Mouse (Mus musculus): ENCODE data around the gene Tbc1d20.
"Not testable (repeated sequence)": the region's sequence is repeated elsewhere in the genome, so short reads cannot be mapped to it uniquely, and the experiment has no call there.

Gene Tbc1d20

GRCm38 (mm10) chr2:152293727-152294475, at the start of gene Tbc1d20:
Gene Tbc1d20 (plus strand): TSS chr2:152293828.
- peak; percentile 81 for DNase-seq (ENCODE audit: low read depth, low spot score)

- no peak for DNase-seq (ENCODE audit: low read depth, low spot score)
Observed at GRCm38 (mm10) chr2:152247213-152247612, 46.4 kb upstream of the Tbc1d20 start.

DNA sequence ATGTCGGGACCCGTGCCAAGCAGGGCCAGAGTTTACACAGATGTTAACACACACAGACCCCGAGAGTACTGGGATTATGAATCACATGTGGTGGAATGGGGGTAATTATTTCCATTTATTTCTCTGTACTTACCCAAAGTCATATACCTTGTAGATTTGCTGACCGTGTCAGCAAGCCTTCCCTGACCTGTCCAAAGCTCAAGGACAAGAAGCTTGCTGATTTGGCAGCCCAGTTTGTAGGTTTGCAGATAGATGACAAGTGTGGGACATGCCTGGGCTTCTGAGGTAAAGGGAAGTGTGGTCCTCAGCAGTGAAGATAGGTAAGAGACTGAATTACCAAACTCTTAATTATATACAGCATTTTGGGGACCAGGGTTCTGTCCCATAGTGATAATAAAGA, 43.1 kb upstream of the Tbc1d20 start:
- DNase-seq (ENCODE audit: low read depth, low spot score): no peak

- no peak for DNase-seq (ENCODE audit: low read depth, low spot score)
Observed at GRCm38 (mm10) chr2:152259739-152260138, 33.9 kb upstream of the Tbc1d20 start.

DNA sequence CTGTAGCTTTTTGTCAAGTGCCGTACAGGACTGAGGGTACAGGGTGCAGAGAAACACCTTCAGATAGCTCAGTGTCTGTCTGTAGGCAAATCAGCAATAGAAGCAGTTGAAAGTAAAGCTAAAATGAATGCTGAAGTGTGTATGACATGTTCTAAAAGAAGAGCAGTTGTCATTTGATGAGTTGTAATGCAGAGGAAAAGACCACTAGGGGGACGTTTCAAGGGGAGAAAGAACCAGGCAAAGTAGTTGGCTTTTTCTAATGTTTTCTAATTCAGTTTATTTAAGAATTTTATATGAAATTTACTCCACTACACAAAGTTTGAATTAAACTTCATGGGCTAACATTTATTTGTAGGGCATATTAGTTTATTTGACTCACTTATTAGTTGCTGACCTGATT, 20.0 kb upstream of the Tbc1d20 start:
- DNase-seq (ENCODE audit: low read depth, low spot score): no peak

DNA sequence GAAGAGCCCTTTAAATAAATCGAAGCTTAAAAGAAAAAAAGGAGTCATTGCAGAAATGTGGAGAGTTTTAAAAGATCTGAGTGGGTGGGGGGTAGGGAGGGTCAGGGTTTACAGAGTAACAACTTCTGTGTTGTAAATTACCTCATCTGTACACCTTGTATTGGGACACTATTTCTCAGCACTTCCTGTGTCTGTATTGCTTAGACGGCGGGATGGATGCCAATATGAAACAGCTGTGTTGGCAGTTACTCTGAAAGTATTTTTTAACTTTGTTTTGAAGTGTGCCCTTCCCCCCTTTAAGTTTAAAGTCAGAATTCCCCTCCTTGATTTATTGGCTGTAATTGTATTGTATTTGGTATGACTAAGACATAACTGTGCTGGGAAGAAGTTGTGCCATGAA, 12.2 kb upstream of the Tbc1d20 start:
- DNase-seq (ENCODE audit: low read depth, low spot score): no peak

DNA sequence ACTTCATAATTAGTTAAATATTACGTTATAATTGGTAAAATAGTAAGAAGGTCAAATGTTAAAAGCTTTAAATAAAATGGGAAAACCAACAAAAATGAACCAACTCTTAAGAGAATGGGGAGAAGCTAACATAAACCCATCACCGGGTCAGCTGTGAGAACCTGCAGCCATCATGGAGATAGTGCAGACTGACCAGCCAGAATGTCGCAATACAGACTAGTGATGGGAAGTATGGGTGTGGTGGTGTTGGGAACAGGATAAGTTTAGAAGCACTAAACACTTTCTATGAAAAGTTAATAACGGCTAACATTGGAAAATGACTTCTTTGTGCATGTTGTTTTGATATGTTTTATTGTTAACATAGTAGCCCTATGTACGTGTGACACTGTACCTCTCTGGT, 6.1 kb upstream of the Tbc1d20 start:
- no peak for DNase-seq (ENCODE audit: low read depth, low spot score)

GRCm38 (mm10) chr2:152288046-152288445, 5.6 kb upstream of the Tbc1d20 start:
- DNase-seq (ENCODE audit: low read depth, low spot score): no peak

DNA sequence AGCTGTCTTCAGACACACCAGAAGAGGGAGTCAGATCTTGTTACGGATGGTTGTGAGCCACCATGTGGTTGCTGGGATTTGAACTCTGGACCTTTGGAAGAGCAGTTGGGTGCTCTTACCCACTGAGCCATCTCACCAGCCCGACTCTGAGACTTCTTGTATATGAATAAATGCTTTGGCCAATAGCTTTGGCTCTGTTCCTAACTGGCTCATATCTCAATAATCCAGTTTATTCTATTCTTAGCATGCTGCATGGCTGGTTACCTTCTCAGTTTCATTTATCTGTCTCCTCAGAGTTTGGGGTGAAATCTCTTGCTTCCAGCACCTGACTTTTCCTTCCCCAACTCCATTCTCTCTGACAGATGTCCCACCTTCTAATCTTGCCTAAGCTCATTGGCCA, 4.0 kb upstream of the Tbc1d20 start:
- DNase-seq (ENCODE audit: low read depth, low spot score): not testable (repeated sequence)

DNA sequence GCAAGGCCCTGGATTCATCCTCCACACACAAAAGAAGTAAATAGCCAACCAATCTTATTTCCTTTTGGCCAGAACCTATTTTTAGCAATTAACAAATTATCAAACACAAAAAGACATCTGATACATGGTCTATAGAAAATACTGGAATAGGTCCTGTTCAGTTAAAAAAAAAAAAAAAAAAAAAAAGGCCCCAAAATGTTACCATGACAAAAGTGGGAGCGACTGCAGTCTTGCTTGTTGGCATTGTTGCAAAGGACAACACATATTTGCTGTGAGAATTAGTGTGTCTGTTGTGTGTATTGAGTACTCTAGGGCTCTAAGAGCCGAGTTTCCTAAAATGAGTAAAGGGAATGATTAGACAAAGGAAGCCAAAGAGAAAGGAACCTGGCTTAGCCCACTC, 1.2 kb upstream of the Tbc1d20 start:
- DNase-seq (ENCODE audit: low read depth, low spot score): no peak

GRCm38 (mm10) chr2:152293179-152293726, 375 bp upstream of the Tbc1d20 start:
- DNase-seq (ENCODE audit: low read depth, low spot score): no peak

- DNase-seq (ENCODE audit: low read depth, low spot score): no peak
Observed at GRCm38 (mm10) chr2:152294541-152294940, 913 bp downstream of the Tbc1d20 start.

DNA sequence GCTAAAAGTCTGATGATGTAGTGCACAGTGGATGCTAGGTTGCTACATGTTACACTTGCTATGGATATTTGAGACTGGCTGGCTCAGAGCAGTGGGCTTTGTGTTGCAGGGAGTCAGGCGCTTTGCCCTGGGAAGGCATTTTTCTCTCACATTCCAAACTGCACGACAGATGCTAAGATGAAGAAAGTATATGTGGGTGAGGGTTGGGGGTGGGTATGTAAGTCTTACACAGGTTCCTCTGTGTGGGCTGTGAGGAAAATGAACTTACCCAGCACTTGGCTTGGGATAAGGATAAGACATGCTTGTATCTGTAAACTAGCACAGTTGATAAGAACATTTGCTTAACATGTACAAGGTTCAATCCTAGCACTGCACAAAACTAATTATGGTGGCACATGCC, 9.2 kb downstream of the Tbc1d20 start:
- DNase-seq (ENCODE audit: low read depth, low spot score): no peak

DNA sequence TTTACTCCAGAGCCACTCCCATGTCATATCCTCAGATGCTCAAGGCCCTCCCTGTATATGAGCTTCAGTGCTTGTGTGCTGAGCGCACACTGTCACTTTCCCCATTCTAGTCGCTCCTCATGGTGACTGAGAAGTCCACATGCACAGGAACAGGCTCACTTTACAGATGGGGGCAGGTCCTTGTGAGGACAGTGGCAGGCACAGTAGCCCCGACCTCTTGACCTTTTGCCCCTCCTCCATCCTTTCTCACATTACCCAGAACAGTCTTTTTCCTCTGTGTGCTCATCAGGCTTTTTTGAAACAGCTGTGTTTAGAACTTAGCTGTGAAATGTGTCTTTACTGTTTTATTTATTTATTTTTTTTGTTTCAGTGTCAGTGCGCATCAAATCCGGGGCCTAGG, 10.2 kb downstream of the Tbc1d20 start:
- DNase-seq (ENCODE audit: low read depth, low spot score): no peak

DNA sequence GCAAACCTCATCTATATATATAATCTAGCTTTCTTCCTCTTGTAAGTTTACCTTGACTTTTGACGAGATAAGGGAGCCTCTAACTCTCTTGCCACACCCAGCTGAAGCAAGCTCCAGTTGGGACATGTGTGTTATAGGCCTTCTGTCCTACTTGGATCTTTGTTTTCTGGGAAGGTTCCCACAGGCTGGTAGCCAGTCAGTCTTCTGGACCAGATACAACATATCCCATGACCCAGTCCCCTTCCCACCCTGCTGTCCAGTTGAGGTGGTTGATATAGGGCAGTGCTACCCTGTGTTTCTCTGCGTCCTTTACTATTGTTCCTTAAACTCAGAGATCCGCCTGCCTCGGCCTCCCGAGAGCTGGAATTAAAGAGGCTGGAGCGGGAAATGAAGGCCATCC, 11.9 kb downstream of the Tbc1d20 start:
- no peak for DNase-seq (ENCODE audit: low read depth, low spot score)

DNA sequence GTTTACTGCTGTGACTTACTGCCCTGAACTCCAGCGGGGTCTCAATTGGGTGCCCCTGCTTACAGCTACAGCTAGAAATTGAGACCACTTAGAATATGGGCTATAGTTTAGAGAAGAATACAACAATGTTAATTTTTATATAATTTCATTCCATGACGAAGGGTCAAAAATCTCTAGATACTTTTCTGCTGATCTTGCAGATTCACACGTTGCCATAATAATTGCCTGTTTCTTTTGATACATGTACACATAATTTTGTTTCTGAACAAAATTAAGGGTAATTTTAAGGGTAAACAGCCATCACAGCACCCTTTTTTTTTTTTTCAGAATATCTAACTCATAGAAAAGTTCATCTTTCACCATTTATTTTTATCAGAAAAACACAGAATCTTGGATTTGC, 13.6 kb downstream of the Tbc1d20 start:
- DNase-seq (ENCODE audit: low read depth, low spot score): no peak

- DNase-seq (ENCODE audit: low read depth, low spot score): no peak
Observed at GRCm38 (mm10) chr2:152312996-152313395, 19.4 kb downstream of the Tbc1d20 start.

GRCm38 (mm10) chr2:152313926-152314325, 20.3 kb downstream of the Tbc1d20 start:
- DNase-seq (ENCODE audit: low read depth, low spot score): no peak

DNA sequence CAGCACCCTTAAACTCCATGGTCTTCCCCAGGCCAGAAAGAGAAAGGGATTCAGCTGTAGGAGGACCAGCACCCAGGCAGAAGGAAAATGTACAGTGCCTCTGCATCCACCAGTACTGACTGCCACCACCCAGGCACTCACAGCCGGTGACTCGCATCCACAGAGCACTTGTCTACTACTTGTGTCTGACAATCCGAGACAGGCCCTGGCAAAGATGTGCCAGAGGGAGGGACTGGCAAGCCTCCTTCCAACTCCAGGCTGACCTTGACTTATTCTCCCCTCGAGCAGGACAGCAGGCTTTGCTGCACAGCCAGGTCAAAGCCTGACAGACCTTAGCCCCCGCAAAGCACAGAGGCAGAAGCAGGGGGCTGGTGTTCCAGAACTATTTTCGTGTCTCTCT, 23.4 kb downstream of the Tbc1d20 start:
- no peak for DNase-seq (ENCODE audit: low read depth, low spot score)

DNA sequence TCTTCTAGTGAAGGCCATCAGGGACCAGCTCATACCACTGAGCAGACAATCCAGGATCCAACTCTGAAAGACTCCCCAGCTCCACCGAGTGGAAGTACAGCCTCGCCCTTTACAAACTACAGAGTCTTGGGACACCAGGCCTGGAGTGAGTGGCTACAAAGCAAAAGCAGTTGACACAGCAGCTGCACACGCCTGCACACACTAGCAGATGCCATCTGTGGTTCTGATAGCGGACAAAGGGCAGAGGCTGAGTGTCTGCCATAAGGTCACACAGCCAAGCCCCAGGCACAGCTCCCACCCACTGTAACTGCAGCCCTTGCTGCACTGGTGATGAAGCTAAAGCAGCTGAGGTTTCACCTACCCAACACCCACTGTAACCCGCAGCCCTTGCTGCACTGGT, 27.9 kb downstream of the Tbc1d20 start:
- DNase-seq (ENCODE audit: low read depth, low spot score): no peak

DNA sequence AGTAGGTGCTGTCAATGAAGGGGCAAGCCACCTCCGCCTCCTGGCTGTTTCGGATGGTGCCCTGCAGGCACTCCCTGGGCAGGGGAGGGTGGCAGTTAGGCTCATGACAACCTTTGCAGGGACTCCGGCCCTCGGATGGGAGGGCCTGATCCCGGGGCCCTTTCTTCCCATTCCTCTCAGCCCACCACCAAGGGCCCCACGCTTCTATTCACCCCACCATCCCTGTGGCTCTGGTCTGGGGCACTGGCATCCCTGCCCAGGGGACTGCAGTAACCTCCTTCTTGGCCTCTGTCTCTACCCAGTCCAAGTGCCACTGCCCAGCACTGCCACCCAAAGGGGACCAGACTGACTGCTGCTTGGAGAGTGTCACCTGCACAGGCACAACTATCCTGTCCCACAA, 28.6 kb downstream of the Tbc1d20 start:
- DNase-seq (ENCODE audit: low read depth, low spot score): no peak

GRCm38 (mm10) chr2:152323971-152324370, 30.3 kb downstream of the Tbc1d20 start:
- no peak for DNase-seq (ENCODE audit: low read depth, low spot score)

- DNase-seq (ENCODE audit: low read depth, low spot score): no peak
Observed at GRCm38 (mm10) chr2:152324842-152325241, 31.2 kb downstream of the Tbc1d20 start.

GRCm38 (mm10) chr2:152326157-152326556, 32.5 kb downstream of the Tbc1d20 start:
- DNase-seq (ENCODE audit: low read depth, low spot score): no peak
